Mouse (Mus musculus): Measurements from ENCODE around the gene Hapln2. TPM values are rescaled to one million over a fixed set of nuclear protein-coding genes. Genes with fewer than 3 reads are reported as not detected.
A peak's percentile ranks its signal among the peaks of the same experiment; 100 is the strongest.

Hapln2 gene
- total and polyA plus RNA-seq, 3 experiments: not detected

- TF ChIP-seq NRF1 (IDR thresholded peaks at IDR 0.05; ENCODE audit: low read depth, low read length) (peak; percentile 41; the same call in 1 of the 2 replicates), TCF12 (IDR thresholded peaks at IDR 0.05; ENCODE audit: low read depth, low read length) (peak; percentile 52; the same call in 1 of the 2 replicates), SMC3 (IDR thresholded peaks at IDR 0.05; ENCODE audit: low read depth, low read length) (peak; percentile 96), RCOR1 (conservative IDR thresholded peaks at IDR 0.05; ENCODE audit: low read depth, low read length) (no peak), NELFE (IDR thresholded peaks at IDR 0.05; ENCODE audit: low read depth, low read length) (peak; percentile 44; the same call in 1 of the 2 replicates), JUND (conservative IDR thresholded peaks at IDR 0.05; ENCODE audit: low read depth, low read length) (peak; percentile 44; the same call in 1 of the 2 replicates), MEF2A (IDR thresholded peaks at IDR 0.05; ENCODE audit: borderline replicate concordance, low read depth, low read length) (peak; percentile 76), GABPA (IDR thresholded peaks at IDR 0.05; ENCODE audit: insufficient replicate concordance, low read depth, low read length) (no peak)
These were observed 40.5 kb downstream of the Hapln2 start (continued) for GRCm38 (mm10) chr3:87986868-87987267.

GRCm38 (mm10) chr3:87985505-87986320 is 41.7 kb downstream of the Hapln2 start:
- no peak for DNase-seq (ENCODE audit: extremely low read depth)
- Histone ChIP-seq H3K36me3 (replicated peaks in 1 of 2; ENCODE audit: control insufficient read depth in 1 of 2, insufficient read depth in 1 of 2, low read length in 1 of 2) (no peaks in the 10 kb centered on the region), H3K4me1 (ENCODE audit: control insufficient read depth in 1 of 2, insufficient read depth in 2 of 2) (peaks cover 23 to 72% of the 10 kb centered on the region in 2 experiments), H3K9ac (ENCODE audit: insufficient read depth, low read depth) (no peak overlapping the region), H3K4me2 (ENCODE audit: insufficient read depth, low read depth, poor library complexity, severe bottlenecking) (no peak overlapping the region), H3K27ac (ENCODE audit: insufficient read depth, low read depth) (no peak overlapping the region), H3K27me3 (replicated peaks) (peaks cover 27% of the 10 kb centered on the region), H3K4me3 (replicated peaks in 1 of 3; ENCODE audit: low read depth in 2 of 3, low read length in 2 of 3, poor library complexity in 1 of 3) (no peak overlapping the region), H3K9me3 (replicated peaks; ENCODE audit: low read length) (no peaks in the 10 kb centered on the region), H3K79me2 (replicated peaks; ENCODE audit: control insufficient read depth, extremely low read depth, insufficient read depth, poor library complexity, severe bottlenecking) (no peaks in the 10 kb centered on the region)
- in situ Hi-C loops (cut with MboI; ENCODE audit: low pct_ligation_motif_present, low pct_unique_long_range_greater_than_20kb, low sequenced_read_pairs): no loop called here
- dilution Hi-C loops (cut with MboI; ENCODE audit: extremely low pct_ligation_motif_present, extremely low pct_unique_long_range_greater_than_20kb, low sequenced_read_pairs): no loop called here
- TF ChIP-seq MAX (IDR thresholded peaks at IDR 0.05; ENCODE audit: low read length) (no peak), UBTF (IDR thresholded peaks at IDR 0.05; ENCODE audit: low read depth, low read length) (no peak), RCOR1 (conservative IDR thresholded peaks at IDR 0.05; ENCODE audit: low read depth, low read length) (no peak), JUN (IDR thresholded peaks at IDR 0.05; ENCODE audit: insufficient read depth, low read depth, low read length) (no peak), KAT2A (IDR thresholded peaks at IDR 0.05; ENCODE audit: insufficient replicate concordance, low read length) (no peak), HCFC1 (IDR thresholded peaks at IDR 0.05; ENCODE audit: low read depth, low read length) (no peak), SMC3 (IDR thresholded peaks at IDR 0.05; ENCODE audit: low read depth, low read length) (no peak), MXI1 (IDR thresholded peaks at IDR 0.05; ENCODE audit: low read depth, low read length) (no peak), NELFE (IDR thresholded peaks at IDR 0.05; ENCODE audit: low read depth, low read length) (no peak), MAZ (IDR thresholded peaks at IDR 0.05; ENCODE audit: low read depth, low read length) (no peak)

GRCm38 (mm10) chr3:87984094-87984493 is 43.3 kb downstream of the Hapln2 start:
- no peak overlapping the region for H3K9ac ChIP-seq (ENCODE audit: insufficient read depth, low read depth)
- TF ChIP-seq SMC3 (IDR thresholded peaks at IDR 0.05; ENCODE audit: low read depth, low read length) (no peak), EP300 (IDR thresholded peaks at IDR 0.05; ENCODE audit: low read length) (peak; percentile 59; the same call in 1 of the 2 replicates), ETS1 (conservative IDR thresholded peaks at IDR 0.05; ENCODE audit: low read depth, low read length) (peak; percentile 92), UBTF (IDR thresholded peaks at IDR 0.05; ENCODE audit: low read depth, low read length) (no peak), TBP (conservative IDR thresholded peaks at IDR 0.05; ENCODE audit: low read depth, low read length) (no peak), ZMIZ1 (IDR thresholded peaks at IDR 0.05; ENCODE audit: low read depth, low read length) (no peak), SIN3A (IDR thresholded peaks at IDR 0.05; ENCODE audit: low read length) (no peak), POLR2A (IDR thresholded peaks at IDR 0.05; ENCODE audit: low read depth, low read length) (no peak), MAFK (IDR thresholded peaks at IDR 0.05; ENCODE audit: insufficient replicate concordance, low read length) (no peak), IRF4 (IDR thresholded peaks at IDR 0.05; ENCODE audit: low read depth, low read length) (no peak), HCFC1 (IDR thresholded peaks at IDR 0.05; ENCODE audit: low read depth, low read length) (no peak), USF1 (IDR thresholded peaks at IDR 0.05; ENCODE audit: low read depth, low read length) (no peak), PAX5 (IDR thresholded peaks at IDR 0.05; ENCODE audit: low read length) (no peak), ZNF384 (IDR thresholded peaks at IDR 0.05; ENCODE audit: low read depth, low read length) (no peak), CHD2 (IDR thresholded peaks at IDR 0.05; ENCODE audit: low read length) (0 out of 2 replicates have a peak, but pooled peaks have one; percentile 13), TCF12 (IDR thresholded peaks at IDR 0.05; ENCODE audit: low read depth, low read length) (peak; percentile 86), ZKSCAN1 (IDR thresholded peaks at IDR 0.05; ENCODE audit: borderline replicate concordance, low read depth, low read length) (no peak)

More at GRCm38 (mm10) chr3:87984094-87984493, 43.3 kb downstream of the Hapln2 start:
- Histone ChIP-seq H3K79me2 (replicated peaks; ENCODE audit: control insufficient read depth, extremely low read depth, insufficient read depth, poor library complexity, severe bottlenecking) (no peaks in the 10 kb centered on the region), H3K27ac (ENCODE audit: insufficient read depth, low read depth) (peak overlapping the region; percentile 17; the same call in 1 of the 2 replicates), H3K4me3 (replicated peaks in 1 of 3; ENCODE audit: low read depth in 2 of 3, low read length in 2 of 3, poor library complexity in 1 of 3) (no peak overlapping the region), H3K4me2 (ENCODE audit: insufficient read depth, low read depth, poor library complexity, severe bottlenecking) (no peak overlapping the region), H3K27me3 (replicated peaks) (peaks cover 14% of the 10 kb centered on the region), H3K9me3 (replicated peaks; ENCODE audit: low read length) (no peaks in the 10 kb centered on the region), H3K36me3 (replicated peaks in 1 of 2; ENCODE audit: control insufficient read depth in 1 of 2, insufficient read depth in 1 of 2, low read length in 1 of 2) (no peaks in the 10 kb centered on the region), H3K4me1 (ENCODE audit: control insufficient read depth in 1 of 2, insufficient read depth in 2 of 2) (peaks cover 23 to 85% of the 10 kb centered on the region in 2 experiments)
- DNase-seq (ENCODE audit: extremely low read depth): peak; percentile 48
- dilution Hi-C loops (cut with MboI; ENCODE audit: extremely low pct_ligation_motif_present, extremely low pct_unique_long_range_greater_than_20kb, low sequenced_read_pairs) (no loop called here), in situ Hi-C loops (cut with MboI; ENCODE audit: low pct_ligation_motif_present, low pct_unique_long_range_greater_than_20kb, low sequenced_read_pairs) (no loop called here)

All from CH12.LX (cell line).